Mouse (Mus musculus): ENCODE results near the gene Pls1. TPM values are rescaled to one million over a fixed set of nuclear protein-coding genes. Genes with fewer than 3 reads are reported as not detected.

The Pls1 gene
- polyA plus RNA-seq, 1 experiment from 2014 or later = 2.8 TPM

DNA sequence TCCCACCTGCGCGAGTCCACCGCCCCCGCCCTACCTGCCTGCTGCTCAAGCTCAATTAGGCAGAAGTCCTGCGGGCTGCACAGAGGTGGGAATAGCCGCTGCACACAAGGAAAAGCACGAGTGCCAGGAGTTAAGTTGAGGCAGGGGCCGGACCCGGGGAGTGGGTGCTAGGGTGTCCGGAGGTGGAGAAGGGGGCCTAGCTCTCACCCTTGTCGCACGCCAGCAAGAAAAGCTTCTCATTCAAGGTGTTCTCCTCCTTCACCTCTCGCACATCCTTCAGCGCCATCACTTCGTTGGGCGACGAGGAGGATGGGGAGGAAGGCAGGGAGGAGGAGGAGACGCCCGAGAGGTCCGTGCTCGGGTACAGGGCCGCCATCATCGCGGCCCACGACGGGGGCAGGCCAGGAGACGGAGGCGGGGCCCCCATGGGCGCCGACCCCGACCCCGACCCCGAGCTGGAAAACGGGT is 95.6 kb downstream of the Pls1 start:
- under 1% methylated on average over 34 of the region's 34 CpGs for WGBS
- Histone ChIP-seq H3K4me2 (replicated peaks) (peak overlapping the region; percentile 84), H3K36me3 (no peaks in the 10 kb centered on the region), H3K27me3 (no peaks in the 10 kb centered on the region), H3K9ac (replicated peaks) (peak overlapping the region; percentile 89), H3K4me3 (peak overlapping the region; percentile 67), H3K27ac (replicated peaks) (peak overlapping the region; percentile 44; the same call in 1 of the 2 replicates), H3K4me1 (peaks cover 16% of the 10 kb centered on the region), H3K9me3 (no peaks in the 10 kb centered on the region)
- peak; percentile 77 for ATAC-seq (replicated peaks)

DNA sequence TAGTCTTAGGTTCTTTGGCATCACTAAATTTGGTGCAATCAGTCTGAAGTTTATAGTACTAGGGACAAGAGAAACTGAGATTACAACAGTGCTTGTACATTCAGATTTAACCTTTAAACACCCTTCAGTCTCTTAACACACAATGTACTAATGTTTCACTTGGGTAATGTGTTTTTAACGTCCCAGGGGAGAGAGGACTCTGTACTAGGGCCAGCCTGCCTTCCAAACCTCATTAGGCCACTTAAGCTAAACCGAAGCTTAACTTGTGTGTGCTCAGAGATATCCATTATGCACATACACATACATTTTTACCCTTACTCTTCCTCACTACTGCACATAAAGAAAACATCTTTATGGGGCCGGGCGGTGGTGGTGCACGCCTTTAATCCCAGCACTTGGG is 97.8 kb downstream of the Pls1 start:
- Histone ChIP-seq H3K4me3 (no peak overlapping the region), H3K4me1 (peaks cover 16% of the 10 kb centered on the region), H3K9me3 (no peaks in the 10 kb centered on the region), H3K27ac (replicated peaks) (no peak overlapping the region), H3K27me3 (no peaks in the 10 kb centered on the region), H3K36me3 (no peaks in the 10 kb centered on the region), H3K9ac (replicated peaks) (no peak overlapping the region), H3K4me2 (replicated peaks) (no peak overlapping the region)
- ATAC-seq (replicated peaks) = no peak
- WGBS = 91% methylated on average over 5 of the region's 5 CpGs

DNA sequence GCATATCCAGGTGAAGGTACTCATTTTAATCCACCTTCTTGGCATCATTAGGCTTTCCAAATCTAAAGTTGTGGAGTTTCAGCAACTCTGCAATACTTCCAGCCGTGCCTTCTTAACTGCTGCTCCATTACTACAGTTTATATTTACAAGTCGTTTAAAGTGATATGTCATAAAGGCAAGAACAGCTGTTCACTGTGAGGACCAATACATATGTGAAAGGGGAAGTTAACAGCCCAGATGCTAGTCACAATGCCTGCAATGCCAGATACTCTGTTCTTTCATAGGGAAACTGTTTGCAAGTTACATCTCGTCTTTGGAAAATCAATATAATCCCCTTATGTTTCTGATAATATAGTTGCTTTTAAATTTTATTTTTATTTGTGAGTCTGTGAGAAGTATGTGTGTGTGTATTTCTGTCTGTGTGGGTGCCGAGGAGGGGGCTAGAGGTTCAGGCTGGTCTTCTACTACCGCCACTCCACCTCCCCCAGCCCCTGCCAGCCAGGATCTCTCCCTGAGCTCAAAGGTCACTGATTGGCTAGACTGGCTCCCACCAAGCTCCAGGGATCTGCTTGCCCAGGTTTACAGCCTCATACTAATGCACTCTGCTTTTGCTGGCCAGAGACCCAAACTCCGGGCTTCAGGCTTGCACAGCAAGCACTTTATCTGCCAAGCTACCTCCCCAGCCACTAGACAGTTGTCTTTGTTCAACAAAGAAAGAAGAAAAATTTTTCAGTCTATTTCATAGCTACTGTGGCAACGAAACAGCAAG is 100.1 kb downstream of the Pls1 start:
- H3K27me3 ChIP-seq = no peaks in the 10 kb centered on the region
- no peak overlapping the region for H3K27ac ChIP-seq (replicated peaks)
- H3K9me3 ChIP-seq = no peaks in the 10 kb centered on the region
- no peaks in the 10 kb centered on the region for H3K36me3 ChIP-seq
- no peak for ATAC-seq (replicated peaks)
- peaks cover 11% of the 10 kb centered on the region for H3K4me1 ChIP-seq
- no peak overlapping the region for H3K9ac ChIP-seq (replicated peaks)
- H3K4me3 ChIP-seq = no peak overlapping the region
- 70% methylated on average over 7 of the region's 7 CpGs for WGBS
- H3K4me2 ChIP-seq (replicated peaks) = no peak overlapping the region

DNA sequence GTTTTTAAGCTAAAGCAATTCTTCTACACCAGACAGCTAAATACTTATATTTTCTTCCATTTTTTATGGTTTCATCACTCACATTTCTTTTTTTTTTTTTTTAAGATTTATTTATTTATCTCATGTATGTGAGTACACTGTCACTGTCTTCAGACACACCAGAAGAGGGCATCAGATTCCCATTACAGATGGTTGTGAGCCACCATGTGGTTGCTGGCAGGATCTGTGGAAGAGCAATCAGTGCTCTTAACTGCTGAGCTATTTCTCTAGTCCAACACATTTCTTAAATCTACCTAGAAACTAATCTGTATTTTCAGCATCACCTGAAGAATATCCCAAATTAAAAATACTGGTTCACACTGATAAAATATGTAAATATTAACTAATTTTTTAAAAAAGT is 108.9 kb downstream of the Pls1 start:
- no peak overlapping the region for H3K27ac ChIP-seq (replicated peaks)
- no peaks in the 10 kb centered on the region for H3K4me1 ChIP-seq
- no peak overlapping the region for H3K9ac ChIP-seq (replicated peaks)
- H3K4me2 ChIP-seq (replicated peaks) = no peak overlapping the region
- H3K27me3 ChIP-seq = no peaks in the 10 kb centered on the region
- H3K36me3 ChIP-seq = peaks cover 7% of the 10 kb centered on the region
- H3K4me3 ChIP-seq = no peak overlapping the region
- ATAC-seq (replicated peaks) = no peak
- no peaks in the 10 kb centered on the region for H3K9me3 ChIP-seq

DNA sequence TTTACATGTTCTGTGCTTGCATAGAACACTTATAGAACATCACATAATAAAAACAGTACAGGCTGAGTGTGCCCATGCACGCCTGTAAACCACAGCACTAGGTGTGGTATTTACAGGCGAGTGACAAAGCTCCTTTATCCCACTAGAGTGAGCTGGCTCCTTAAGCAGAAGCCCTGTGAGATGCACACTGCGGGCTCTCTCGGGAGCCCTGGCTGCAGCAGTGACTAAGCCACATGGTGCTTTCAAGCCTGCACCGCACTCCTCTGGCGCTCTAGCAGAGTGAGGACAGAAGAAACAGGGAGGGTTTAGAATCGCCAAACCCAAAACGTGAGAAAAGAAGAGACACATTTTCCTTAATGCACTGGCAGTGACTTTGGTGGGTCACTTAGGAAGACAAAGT is 132.5 kb downstream of the Pls1 start:
- no peak overlapping the region for H3K4me2 ChIP-seq (replicated peaks)
- no peak for ATAC-seq (replicated peaks)
- 30% methylated on average over 8 of the region's 8 CpGs for WGBS

DNA sequence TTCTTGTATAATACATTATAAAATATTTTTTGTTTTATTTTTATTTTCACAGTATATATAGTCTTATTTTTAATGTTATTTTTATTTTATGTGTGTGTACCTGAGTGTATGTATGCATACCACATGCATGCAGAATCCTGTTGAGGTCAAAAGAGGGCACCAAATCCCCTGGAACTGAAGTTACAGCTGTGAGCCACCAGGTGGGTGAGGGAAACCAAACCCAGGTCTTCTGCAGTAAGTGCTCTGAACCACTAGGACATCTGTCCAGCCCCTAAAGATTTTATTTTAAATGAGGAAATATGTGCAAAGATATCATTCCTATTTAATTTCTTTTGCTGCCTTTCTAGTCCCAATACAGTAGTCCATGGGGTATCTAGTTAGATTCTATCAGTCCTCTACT is 136.2 kb downstream of the Pls1 start:
- Histone ChIP-seq H3K4me3 (no peak overlapping the region), H3K9ac (replicated peaks) (no peak overlapping the region), H3K27ac (replicated peaks) (no peak overlapping the region), H3K9me3 (no peaks in the 10 kb centered on the region), H3K4me1 (no peaks in the 10 kb centered on the region), H3K4me2 (replicated peaks) (no peak overlapping the region), H3K27me3 (no peaks in the 10 kb centered on the region), H3K36me3 (peaks cover 9% of the 10 kb centered on the region)
- ATAC-seq (replicated peaks) = no peak

More for the DNA sequence above, 132.5 kb downstream of the Pls1 start:
- peaks cover 5% of the 10 kb centered on the region for H3K36me3 ChIP-seq
- no peaks in the 10 kb centered on the region for H3K4me1 ChIP-seq
- no peak overlapping the region for H3K27ac ChIP-seq (replicated peaks)
- H3K9me3 ChIP-seq = no peaks in the 10 kb centered on the region
- H3K4me3 ChIP-seq = no peak overlapping the region
- no peaks in the 10 kb centered on the region for H3K27me3 ChIP-seq
- H3K9ac ChIP-seq (replicated peaks) = no peak overlapping the region

DNA sequence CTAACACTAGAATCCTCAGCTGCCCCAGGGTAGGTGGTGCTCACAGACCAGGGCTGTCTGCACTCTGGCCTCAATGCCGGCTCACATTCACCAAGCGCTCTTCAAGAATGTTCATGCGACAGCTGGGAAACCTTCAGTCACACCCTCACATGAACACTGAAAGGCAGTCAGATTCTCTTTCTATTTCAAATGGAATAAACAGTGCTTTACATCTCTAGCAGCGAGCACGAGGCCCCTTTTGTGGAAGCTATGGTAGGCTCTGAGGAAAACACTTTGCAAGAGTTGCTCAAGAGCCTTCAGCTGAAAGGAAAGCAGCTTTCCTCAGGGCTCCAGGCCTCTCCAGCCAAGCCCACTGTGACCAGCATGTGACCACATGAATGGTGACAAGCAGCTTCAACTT is 139.7 kb downstream of the Pls1 start:
- Histone ChIP-seq H3K9ac (replicated peaks) (no peak overlapping the region), H3K27ac (replicated peaks) (no peak overlapping the region), H3K4me2 (replicated peaks) (no peak overlapping the region), H3K4me1 (no peaks in the 10 kb centered on the region), H3K27me3 (no peaks in the 10 kb centered on the region), H3K4me3 (no peak overlapping the region), H3K9me3 (no peaks in the 10 kb centered on the region), H3K36me3 (peaks cover 9% of the 10 kb centered on the region)
- 74% methylated on average over 5 of the region's 5 CpGs for WGBS
- ATAC-seq (replicated peaks) = no peak

DNA sequence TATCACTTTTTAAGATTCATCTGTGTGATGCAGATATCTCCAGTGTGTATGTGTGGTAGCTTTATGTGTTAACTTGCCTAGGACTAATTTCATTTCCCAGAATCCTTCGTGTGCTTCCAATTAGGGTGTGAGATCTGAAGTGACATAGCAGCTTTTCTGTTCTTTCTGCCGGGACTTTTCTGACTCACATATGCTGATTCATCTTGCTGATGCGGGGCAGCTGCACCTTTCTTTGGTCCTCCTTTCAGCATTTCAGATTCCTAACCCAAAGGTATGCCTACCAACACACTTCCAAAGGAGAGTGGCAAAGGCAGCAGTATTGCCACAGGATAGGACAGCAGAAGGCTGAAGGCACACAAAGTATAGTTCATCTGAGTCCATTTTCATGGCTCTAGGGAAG is 141.0 kb downstream of the Pls1 start:
- Histone ChIP-seq H3K4me3 (no peak overlapping the region), H3K4me2 (replicated peaks) (no peak overlapping the region), H3K4me1 (no peaks in the 10 kb centered on the region), H3K36me3 (peaks cover 6% of the 10 kb centered on the region), H3K27ac (replicated peaks) (no peak overlapping the region), H3K9ac (replicated peaks) (no peak overlapping the region), H3K9me3 (no peaks in the 10 kb centered on the region), H3K27me3 (no peaks in the 10 kb centered on the region)
- ATAC-seq (replicated peaks) = no peak
- 92% methylated on average over 3 of the region's 3 CpGs for WGBS

Other genes starting within 250 kb of the Pls1 start
- 2.0 and 2.4 TPM in 2 replicates for gene Pcolce2, start 207.7 kb downstream of the Pls1 start, polyA plus RNA-seq (2015; fragmentation: Nextera tagmentation; extraction: Ambion mirVana)
- 6.5 and 6.9 TPM in 2 replicates for gene Trpc1, start 94.9 kb downstream of the Pls1 start, polyA plus RNA-seq (2015; fragmentation: Nextera tagmentation; extraction: Ambion mirVana)
- 15.6 and 16.2 TPM in 2 replicates for gene Atr, start 12.3 kb upstream of the Pls1 start, polyA plus RNA-seq (2015; fragmentation: Nextera tagmentation; extraction: Ambion mirVana)
- 18.0 and 18.8 TPM in 2 replicates for gene Xrn1, start 109.4 kb upstream of the Pls1 start, polyA plus RNA-seq (2015; fragmentation: Nextera tagmentation; extraction: Ambion mirVana)